Mouse (Mus musculus): ENCODE measurements at regions not wholly inside any gene's neighbourhood (a gene's known extent, or its start where the extent isn't known, plus 50 kb on each side); places are given as distances from the start of the nearest gene placed in this dataset.

GRCm38 (mm10) chr13:70243598-70244157 lies 393.8 kb downstream of the Ice1 start:
- TF ChIP-seq CTCF (IDR thresholded peaks at IDR 0.05; ENCODE audit: extremely low read depth, insufficient read length, insufficient replicate concordance, low read depth, low read length) (no peak), POLR2A (IDR thresholded peaks at IDR 0.05; ENCODE audit: low read depth, low read length) (no peak)

Data from small intestine, adult 2 months (tissue).